Mouse (Mus musculus): ENCODE results near the gene Rasal3.

- TF ChIP-seq CTCF (IDR thresholded peaks at IDR 0.05; ENCODE audit: control insufficient read depth, insufficient read depth, insufficient replicate concordance, low read depth, low read length), result no peak
- TF ChIP-seq POLR2A (IDR thresholded peaks at IDR 0.05; ENCODE audit: control insufficient read depth, low read depth, low read length), result no peak
These were observed 23.2 kb upstream of the Rasal3 start for GRCm38 (mm10) chr17:32426610-32427009.
